ENCODE assay signal across 8 mouse cellular contexts in the genomic region with DNA sequence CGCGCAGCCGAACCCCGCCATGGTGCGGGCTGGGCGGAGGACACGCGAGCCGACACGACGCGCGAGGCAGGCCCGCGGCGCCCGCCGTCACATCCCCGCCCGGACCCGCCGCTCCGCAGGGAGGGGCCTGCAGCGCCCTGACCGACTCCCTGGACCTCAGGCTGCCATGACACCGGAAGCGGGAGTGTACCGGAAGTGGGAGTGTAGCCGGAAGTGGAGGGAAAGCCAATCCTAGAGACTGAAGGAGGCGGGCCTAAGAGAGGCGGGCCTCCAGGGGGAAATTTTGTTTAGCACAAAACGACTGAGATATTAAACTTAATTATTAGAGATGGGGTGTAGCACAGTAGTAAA. TPM values are rescaled to one million over a fixed set of nuclear protein-coding genes. Genes with fewer than 3 reads are reported as not detected.
DNase-seq lines count a peak whose midpoint lies in the region; ATAC-seq and TF ChIP-seq lines count a peak whose summit lies in the region.

No protein-coding gene starts in this region.

- H3K27me3 ChIP-seq in hindbrain, embryonic 11.5 days (ENCODE audit: control insufficient read depth, insufficient read depth, low read length), result no peaks in the 10 kb centered on the region
- H3K27me3 ChIP-seq in lung, embryonic 16.5 days (ENCODE audit: control insufficient read depth, insufficient read depth, low read depth, low read length), result no peaks in the 10 kb centered on the region
- no peaks in the 10 kb centered on the region for H3K27me3 ChIP-seq in thymus, adult 2 months (ENCODE audit: control insufficient read depth, insufficient read depth, low read length)

- H3K4me3 ChIP-seq in hindbrain, embryonic 11.5 days (ENCODE audit: low read depth, low read length), result peak overlapping the region; percentile 82
- H3K4me3 ChIP-seq in lung, embryonic 16.5 days (ENCODE audit: low read length), result peak overlapping the region; percentile 72
- H3K4me3 ChIP-seq in thymus, adult 2 months (ENCODE audit: control insufficient read depth, insufficient read depth, low read length), result peak overlapping the region; percentile 76

- peak; percentile 100 for ATAC-seq in hindbrain, embryonic 11.5 days (ENCODE audit: low FRiP score)
- peak; percentile 98 for ATAC-seq in lung, embryonic 16.5 days (ENCODE audit: low read depth)

- no peaks in the 10 kb centered on the region for H3K4me1 ChIP-seq in hindbrain, embryonic 11.5 days (replicated peaks; ENCODE audit: control insufficient read depth, insufficient read depth, low read length)
- H3K4me1 ChIP-seq in lung, embryonic 16.5 days (replicated peaks; ENCODE audit: control insufficient read depth, insufficient read depth, low read length), result no peaks in the 10 kb centered on the region
- peaks cover 6% of the 10 kb centered on the region for H3K4me1 ChIP-seq in thymus, adult 2 months (replicated peaks; ENCODE audit: control insufficient read depth, insufficient read depth, low read length)

- no peak overlapping the region for H3K27ac ChIP-seq in hindbrain, embryonic 11.5 days (ENCODE audit: low read depth, low read length)
- no peak overlapping the region for H3K27ac ChIP-seq in lung, embryonic 16.5 days (ENCODE audit: low read length)
- H3K27ac ChIP-seq in thymus, adult 2 months (ENCODE audit: control insufficient read depth, insufficient read depth, low read length), result no peak overlapping the region

- no peaks in the 10 kb centered on the region for H3K9me3 ChIP-seq in hindbrain, embryonic 11.5 days (ENCODE audit: control insufficient read depth, low read length)
- H3K9me3 ChIP-seq in lung, embryonic 16.5 days (ENCODE audit: control insufficient read depth, low read length), result no peaks in the 10 kb centered on the region

- peak; percentile 82 for DNase-seq in R1 (ENCODE audit: low read depth, low spot score)
- peak; percentile 86 to 88 for DNase-seq in cerebellum, postnatal 14 days
- peak; percentile 73 to 82 for DNase-seq in frontal cortex, postnatal 10 days (ENCODE audit: low spot score in 2 of 2)
- DNase-seq in hindbrain, embryonic 11.5 days (ENCODE audit: low spot score), result peak; percentile 89
- DNase-seq in layer of hippocampus, adult 9-11 months, result peak; percentile 91
- peak; percentile 76 for DNase-seq in ovary, adult 18-20 months (ENCODE audit: low spot score)
- peak; percentile 66 for DNase-seq in thymus, adult 2 months

- peak overlapping the region; percentile 87 for H3K9ac ChIP-seq in hindbrain, embryonic 11.5 days (ENCODE audit: low read depth, low read length)
- peak overlapping the region; percentile 83 for H3K9ac ChIP-seq in lung, embryonic 16.5 days (ENCODE audit: low read length)

- TF ChIP-seq CTCF in thymus, adult 2 months (IDR thresholded peaks at IDR 0.05; ENCODE audit: borderline replicate concordance, control insufficient read depth, extremely low read depth, insufficient read depth, low read length, poor library complexity), result no peak

- peak overlapping the region; percentile 65 for H3K4me2 ChIP-seq in hindbrain, embryonic 11.5 days (replicated peaks; ENCODE audit: low read depth, low read length)
- peak overlapping the region; percentile 49 for H3K4me2 ChIP-seq in lung, embryonic 16.5 days (ENCODE audit: low read depth, low read length)

- TF ChIP-seq POLR2A in thymus, adult 2 months (IDR thresholded peaks at IDR 0.05; ENCODE audit: control insufficient read depth, extremely low read depth, insufficient read depth, low read length, poor library complexity), result peak; percentile 44; the same call in 1 of the 2 replicates

- 3% methylated on average over 28 of the region's 32 CpGs for WGBS in hindbrain, embryonic 11.5 days
- WGBS in lung, embryonic 16.5 days, result 7% methylated on average over 29 of the region's 32 CpGs
- 48% methylated on average over 32 of the region's 32 CpGs for WGBS in thymus, adult 2 months

- no peaks in the 10 kb centered on the region for H3K36me3 ChIP-seq in hindbrain, embryonic 11.5 days (ENCODE audit: control insufficient read depth, insufficient read depth, low read length)
- no peaks in the 10 kb centered on the region for H3K36me3 ChIP-seq in lung, embryonic 16.5 days (ENCODE audit: control insufficient read depth, insufficient read depth, low read length)
- no peaks in the 10 kb centered on the region for H3K36me3 ChIP-seq in thymus, adult 2 months (ENCODE audit: control insufficient read depth, insufficient read depth, low read length)

RNA-seq across cellular contexts. Expression of a gene that starts 21.6 kb away (rescaled TPM):
- polyA plus RNA-seq in hindbrain, embryonic 11.5 days (2014; fragmentation: Nextera tagmentation; extraction: Ambion mirVana), result 0.08 TPM in 1 of 2 replicates, not detected in the other
- 1.3 and 1.4 TPM in 2 replicates for polyA plus RNA-seq in lung, embryonic 16.5 days (2015; fragmentation: Nextera tagmentation; extraction: Ambion mirVana)
- 0.48 and 0.71 TPM in 2 replicates for polyA plus RNA-seq in thymus, adult 2 months (2012; rRNA removed)

RNA-seq across cellular contexts. Expression of a gene that starts 23.0 kb away (rescaled TPM):
- not detected in 2 replicates for polyA plus RNA-seq in hindbrain, embryonic 11.5 days (2014; fragmentation: Nextera tagmentation; extraction: Ambion mirVana)
- polyA plus RNA-seq in lung, embryonic 16.5 days (2015; fragmentation: Nextera tagmentation; extraction: Ambion mirVana), result 0.58 TPM in 1 of 2 replicates, not detected in the other
- polyA plus RNA-seq in thymus, adult 2 months (2012; rRNA removed), result 0.04 and 0.06 TPM in 2 replicates

RNA-seq across cellular contexts. Expression of a gene that starts 40.3 kb away (rescaled TPM):
- polyA plus RNA-seq in hindbrain, embryonic 11.5 days (2014; fragmentation: Nextera tagmentation; extraction: Ambion mirVana), result 13.6 and 16.4 TPM in 2 replicates
- polyA plus RNA-seq in lung, embryonic 16.5 days (2015; fragmentation: Nextera tagmentation; extraction: Ambion mirVana), result 6.8 and 7.3 TPM in 2 replicates
- 16.3 and 16.8 TPM in 2 replicates for polyA plus RNA-seq in thymus, adult 2 months (2012; rRNA removed)

RNA-seq across cellular contexts. Expression of a gene that starts 50.6 kb away (rescaled TPM):
- 1.4 and 2.4 TPM in 2 replicates for polyA plus RNA-seq in hindbrain, embryonic 11.5 days (2014; fragmentation: Nextera tagmentation; extraction: Ambion mirVana)
- polyA plus RNA-seq in lung, embryonic 16.5 days (2015; fragmentation: Nextera tagmentation; extraction: Ambion mirVana), result 3.1 and 3.3 TPM in 2 replicates
- 1.2 and 1.3 TPM in 2 replicates for polyA plus RNA-seq in thymus, adult 2 months (2012; rRNA removed)

RNA-seq across cellular contexts. Expression of a gene that starts 53.1 kb away (rescaled TPM):
- 1.4 and 1.9 TPM in 2 replicates for polyA plus RNA-seq in hindbrain, embryonic 11.5 days (2014; fragmentation: Nextera tagmentation; extraction: Ambion mirVana)
- polyA plus RNA-seq in lung, embryonic 16.5 days (2015; fragmentation: Nextera tagmentation; extraction: Ambion mirVana), result 1.2 and 1.3 TPM in 2 replicates
- 0.32 TPM in 1 of 2 replicates, not detected in the other for polyA plus RNA-seq in thymus, adult 2 months (2012; rRNA removed)
